Mouse (Mus musculus) layer of hippocampus, adult 11-12 months (tissue): ENCODE results near the gene Gpc6.

Source experiments
- DNase-seq: peaks from one replicate; pipeline ENCODE4 v3.0.0; 2022; ENCODE audit warnings: low spot score

Gene Gpc6

DNA sequence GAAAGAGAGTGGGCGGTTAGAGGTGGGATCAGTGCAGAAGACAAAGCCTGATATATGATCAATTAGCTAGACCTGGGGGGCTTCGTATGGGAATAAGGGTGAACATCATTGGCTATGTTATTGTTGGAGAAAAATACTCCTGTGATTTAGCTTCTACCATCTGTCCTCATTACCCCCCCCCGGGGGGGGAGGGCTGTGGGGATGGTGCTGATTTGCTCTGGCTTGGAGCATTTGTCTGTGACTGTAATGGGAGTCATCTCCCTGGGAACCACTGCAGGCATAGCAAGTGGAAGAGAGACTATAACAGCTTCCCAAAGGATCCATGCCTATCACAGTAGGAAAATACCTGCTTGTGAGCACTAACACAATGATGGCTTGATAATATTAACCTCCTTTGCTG is 783.7 kb downstream of the Gpc6 start:
- DNase-seq: no peak

DNA sequence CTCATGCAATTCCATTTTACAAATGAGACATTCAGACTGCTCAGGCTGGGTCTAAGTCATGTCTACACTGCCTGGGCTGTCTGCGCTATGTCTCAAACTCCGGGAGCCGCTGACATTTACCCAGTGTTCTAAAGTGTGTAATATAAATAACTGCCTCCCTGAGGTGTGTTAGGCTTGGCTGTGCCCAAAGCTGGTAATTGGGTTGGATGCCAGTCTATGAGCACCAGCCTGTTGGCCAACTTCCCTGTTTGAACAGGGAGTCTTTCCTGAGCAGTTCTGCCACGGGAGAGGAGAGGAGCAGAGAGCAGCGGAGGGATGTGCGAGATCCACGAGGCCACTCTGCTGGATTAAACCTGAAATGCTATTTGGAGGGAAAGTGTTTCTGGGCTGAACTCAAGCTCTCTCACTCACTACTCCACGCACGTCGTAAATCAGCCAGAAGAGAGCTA is 785.4 kb downstream of the Gpc6 start:
- peak; percentile 12 for DNase-seq

DNA sequence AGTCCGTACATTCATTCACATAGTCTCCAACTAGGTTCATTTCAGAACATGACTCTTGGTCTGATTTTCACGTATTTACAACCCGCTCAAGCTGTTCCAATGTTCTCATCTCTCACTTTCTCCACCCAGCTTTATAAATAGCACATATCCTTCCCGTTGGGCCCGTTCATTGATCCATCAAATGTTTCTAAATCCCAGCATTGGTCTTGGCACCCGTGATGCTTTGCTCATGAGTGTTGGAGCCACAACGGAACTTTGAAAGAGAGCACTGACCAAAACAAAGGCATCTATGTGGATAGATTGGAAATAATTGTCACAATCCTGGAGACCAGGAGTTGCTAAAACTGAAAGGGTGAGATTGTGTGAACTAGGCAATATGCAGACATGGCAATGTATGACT is 787.2 kb downstream of the Gpc6 start:
- DNase-seq: no peak

DNA sequence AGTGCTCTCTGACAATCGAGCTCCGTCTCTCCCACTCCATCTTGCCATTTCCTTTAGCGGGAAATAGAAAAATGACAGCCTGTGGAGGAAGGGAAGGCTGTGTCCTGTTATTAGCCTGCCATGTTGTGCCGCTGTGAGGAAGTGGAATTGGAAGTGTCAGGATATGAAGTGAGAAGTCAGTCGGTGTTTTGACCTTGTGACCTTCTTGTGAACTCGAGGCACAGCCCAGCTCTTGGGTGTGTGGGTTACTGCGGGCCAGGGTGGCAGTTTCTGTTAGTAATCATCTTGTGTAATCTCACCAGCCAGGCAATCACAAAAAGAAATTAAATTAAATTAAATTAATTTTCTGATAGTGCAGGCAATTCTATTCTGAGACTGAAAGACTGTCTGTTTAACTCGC is 789.0 kb downstream of the Gpc6 start:
- DNase-seq: no peak

DNA sequence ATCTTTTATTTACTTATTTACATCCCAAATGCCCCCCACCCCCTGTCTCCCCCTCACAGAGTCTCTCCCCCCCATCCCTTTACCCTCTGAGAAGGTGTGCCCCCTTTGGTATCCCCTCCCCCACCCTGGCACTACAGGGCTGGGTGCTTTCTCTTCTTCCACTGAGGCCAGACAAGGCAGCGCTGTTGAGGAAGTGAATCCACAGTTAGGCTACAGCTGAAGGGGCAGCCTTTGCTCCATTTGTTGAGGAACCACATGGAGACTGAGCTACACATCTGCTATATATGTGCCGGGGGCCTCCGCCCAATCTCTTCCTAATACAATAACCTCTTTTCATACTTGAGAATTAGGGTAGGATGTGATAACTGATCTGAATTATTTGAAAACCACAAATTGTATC is 791.2 kb downstream of the Gpc6 start:
- no peak for DNase-seq

DNA sequence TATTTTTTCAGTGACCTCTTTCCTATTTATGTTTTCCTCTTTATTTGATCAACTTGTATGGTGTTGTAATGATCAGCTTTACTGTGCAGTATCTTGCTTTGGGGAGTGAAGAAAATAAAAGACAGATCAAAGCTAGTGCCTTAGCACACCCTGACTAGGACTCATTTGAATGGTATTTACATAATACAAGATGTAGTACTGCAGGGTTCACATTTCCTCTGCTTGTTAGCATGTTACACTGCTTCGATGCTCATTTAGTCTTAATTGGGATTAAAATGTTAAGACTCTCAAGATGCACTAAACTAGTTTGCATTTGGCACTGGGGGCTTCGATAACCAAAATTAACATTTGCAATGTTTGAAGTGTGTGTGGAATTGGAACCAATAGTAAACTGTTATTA is 803.6 kb downstream of the Gpc6 start:
- no peak for DNase-seq

DNA sequence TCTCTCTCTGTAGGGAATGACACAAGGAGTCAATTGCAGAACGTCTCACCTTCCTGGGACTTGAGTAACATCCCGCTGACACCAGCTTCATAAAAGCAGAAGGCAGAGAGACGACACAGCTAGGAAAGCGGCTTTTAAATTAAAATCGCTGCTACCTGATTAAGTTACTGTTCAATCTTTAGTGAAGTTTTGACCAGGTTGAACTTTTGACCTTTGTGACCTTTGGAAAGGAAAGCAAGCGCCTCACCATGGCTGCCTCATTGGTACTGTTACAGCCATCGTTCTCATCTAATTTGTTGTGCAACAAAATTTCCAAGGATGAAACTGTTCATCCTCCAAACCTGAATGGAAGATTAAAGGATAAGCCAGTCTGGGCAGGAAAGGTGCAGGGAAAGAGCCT is 830.1 kb downstream of the Gpc6 start:
- no peak for DNase-seq

DNA sequence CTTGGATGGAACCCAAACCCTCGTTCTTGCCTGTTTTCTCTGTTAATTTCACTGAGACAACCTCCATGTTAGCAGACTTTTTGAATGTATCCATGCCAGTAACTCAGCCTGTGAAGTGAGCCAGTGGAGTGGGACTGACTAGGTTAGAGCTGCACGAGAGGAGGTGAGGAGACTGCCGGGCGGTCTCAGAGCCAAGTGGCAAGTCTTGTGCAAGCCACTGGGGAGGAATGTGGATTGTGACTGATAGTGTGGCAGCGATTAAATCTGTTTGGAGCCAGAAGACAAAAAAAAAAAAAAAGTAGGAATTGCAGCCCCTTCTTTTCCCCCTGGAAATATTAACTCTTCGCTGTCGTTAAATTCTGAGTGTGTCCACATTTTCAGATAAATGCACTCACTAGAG is 831.4 kb downstream of the Gpc6 start:
- no peak for DNase-seq

DNA sequence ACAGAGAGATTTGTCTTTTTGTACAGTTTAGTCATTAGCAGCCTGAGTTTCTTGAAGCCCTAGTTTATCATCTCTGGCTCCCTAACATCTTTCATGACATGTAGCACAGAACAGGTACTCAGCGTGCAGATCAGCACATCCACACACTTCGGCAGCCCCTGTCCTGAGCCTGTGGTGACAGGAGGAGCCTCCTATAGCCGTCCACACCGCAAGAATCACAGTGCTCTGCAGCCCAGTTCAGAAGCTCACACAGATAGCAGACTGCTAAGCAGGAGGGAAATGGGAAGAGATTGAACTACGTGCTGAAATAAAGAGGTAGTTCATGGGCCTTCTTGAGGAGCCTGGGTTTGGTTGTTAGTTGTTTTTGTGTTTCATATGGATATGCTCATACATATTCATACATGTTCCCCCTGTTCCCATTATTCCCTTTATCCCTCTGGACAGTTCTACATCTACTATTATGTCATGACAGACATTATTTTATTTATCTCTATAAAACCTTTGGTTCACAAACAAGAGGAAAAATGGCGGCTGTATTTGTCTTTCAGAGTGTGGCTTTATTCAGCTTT is 832.8 kb downstream of the Gpc6 start:
- DNase-seq: no peak

DNA sequence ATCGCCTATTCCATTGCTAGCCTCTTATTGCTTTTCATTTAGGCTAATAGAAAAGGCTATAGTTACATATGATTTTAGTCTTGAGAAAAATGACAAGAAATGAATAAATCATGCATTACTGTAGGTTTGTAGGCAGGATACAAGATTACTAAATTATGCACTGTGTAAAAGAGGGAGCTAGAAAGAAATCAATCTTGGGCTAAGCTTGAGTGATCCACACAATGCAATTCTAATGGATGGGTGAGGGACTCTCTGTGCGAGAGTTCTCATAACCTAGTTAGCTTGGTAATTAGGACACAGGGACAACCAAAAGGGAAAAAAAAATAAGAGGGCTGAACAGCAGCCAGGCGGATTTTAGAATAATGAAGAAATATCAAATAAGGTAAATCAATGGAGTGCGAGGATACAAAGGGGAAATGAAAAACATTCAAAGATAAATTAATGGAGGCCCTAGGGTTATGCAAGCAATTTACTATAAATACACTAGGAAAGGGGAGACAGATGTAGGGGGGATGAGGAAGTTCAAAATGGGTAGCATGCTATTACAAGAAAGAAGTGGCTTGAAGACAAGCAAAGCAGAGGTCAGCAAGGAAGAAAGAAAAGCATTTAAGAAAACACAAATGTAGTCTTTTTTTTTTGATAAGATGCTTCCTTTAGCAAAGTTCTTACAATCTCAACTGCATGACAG is 835.9 kb downstream of the Gpc6 start:
- no peak for DNase-seq

DNA sequence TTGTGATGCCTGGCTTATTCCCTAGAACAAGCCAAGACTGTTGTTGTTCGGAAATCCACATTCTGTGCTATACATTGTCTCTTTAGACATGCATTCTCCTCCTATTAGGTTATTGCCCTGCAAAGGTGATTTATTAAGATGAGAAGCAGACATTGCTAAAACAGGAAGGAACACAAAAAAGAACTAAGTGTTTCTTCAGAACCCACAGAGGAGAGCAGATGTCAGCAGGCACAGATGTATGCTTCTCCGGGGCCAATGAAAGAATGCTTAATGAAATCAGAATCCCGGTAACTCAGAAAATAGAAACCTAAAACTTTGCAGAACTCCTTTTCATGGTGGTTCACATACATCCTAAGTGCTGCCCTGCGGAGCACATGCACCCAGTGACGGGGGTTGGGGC is 837.8 kb downstream of the Gpc6 start:
- no peak for DNase-seq

DNA sequence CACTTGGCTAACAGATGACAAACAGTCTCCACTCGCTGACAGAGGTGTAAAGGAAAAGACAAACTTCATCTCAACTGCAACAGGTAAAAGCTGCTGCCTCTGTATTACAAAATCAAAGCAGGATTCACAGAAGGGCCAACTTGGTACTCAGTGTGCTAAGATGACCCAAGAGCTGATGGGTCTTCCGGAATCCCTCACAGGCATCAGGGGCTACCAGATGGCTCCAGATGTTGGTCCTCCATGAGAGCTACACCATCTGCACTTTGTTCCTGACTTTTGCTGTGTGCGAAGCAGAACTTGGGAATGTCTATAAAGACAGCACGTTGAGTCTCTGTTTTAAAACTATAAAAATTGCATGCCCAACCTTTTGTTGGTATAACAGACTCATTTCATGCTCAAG is 842.7 kb downstream of the Gpc6 start:
- DNase-seq: no peak

DNA sequence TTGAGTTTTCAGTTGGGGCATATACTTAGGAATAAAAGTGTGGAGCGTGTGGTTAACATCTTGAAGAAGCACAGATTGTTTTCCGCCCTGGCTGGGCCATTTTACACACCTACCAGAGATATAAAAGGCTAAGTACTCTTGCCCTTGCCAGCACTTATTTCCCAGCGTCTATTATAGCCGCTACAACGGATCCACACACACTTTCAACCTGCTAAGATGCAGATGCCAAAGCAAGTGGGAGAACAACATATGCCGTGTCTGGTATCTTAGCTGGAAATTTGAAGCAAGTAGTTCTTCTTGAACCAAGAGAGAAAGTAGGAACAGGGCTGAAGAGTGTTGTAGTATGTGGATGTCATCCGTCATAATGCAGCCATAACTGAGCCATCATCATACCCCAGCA is 843.6 kb downstream of the Gpc6 start:
- peak; percentile 12 for DNase-seq

DNA sequence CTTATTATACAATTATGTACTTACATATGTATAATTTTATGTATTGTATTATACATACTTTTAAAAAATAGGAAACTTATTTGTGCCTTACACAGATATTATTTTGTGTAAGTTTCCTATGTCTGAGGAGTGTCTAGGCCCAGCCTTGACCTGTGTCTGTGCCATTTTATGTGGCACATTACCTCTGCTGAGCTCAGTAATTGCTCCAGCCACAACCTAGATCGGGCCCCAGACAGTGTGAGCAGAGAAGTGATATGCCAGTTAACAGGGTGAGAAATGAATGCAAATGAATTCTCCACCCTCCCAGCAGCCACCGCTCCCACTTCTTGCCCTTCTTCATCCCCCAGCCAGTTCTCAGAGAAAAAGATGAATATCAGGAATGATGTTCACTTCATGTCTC is 848.3 kb downstream of the Gpc6 start:
- DNase-seq: no peak

DNA sequence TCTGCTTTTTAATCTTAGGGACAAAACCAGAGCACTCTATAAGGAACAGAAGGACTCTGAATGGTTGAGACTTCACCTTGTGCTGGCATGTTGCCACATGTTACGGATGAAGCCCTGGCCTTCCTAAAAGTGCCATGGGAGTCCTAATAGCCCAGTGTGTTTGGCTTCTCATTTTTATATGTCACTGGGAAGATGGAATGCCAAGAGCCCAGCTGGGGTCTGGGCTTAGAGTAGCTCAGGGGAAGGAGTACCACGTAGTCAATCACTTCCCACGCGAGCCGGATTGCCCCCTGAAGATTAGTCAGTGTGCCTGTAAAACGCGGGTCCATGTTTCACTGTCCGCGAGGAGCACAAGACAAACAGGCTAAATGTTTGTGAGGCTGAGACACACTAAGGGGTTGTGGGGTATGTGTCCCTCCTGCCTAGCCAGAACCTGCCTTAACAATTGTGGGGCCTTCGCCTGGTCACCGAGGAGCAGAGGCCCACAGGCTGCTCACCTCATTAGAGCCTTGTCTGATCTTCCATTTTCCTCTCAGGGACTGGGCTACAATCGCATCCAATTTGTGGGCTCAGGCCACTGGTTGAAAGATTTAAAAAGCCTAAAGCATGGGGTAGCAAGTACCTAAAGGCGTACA is 852.9 kb downstream of the Gpc6 start:
- DNase-seq: no peak

DNA sequence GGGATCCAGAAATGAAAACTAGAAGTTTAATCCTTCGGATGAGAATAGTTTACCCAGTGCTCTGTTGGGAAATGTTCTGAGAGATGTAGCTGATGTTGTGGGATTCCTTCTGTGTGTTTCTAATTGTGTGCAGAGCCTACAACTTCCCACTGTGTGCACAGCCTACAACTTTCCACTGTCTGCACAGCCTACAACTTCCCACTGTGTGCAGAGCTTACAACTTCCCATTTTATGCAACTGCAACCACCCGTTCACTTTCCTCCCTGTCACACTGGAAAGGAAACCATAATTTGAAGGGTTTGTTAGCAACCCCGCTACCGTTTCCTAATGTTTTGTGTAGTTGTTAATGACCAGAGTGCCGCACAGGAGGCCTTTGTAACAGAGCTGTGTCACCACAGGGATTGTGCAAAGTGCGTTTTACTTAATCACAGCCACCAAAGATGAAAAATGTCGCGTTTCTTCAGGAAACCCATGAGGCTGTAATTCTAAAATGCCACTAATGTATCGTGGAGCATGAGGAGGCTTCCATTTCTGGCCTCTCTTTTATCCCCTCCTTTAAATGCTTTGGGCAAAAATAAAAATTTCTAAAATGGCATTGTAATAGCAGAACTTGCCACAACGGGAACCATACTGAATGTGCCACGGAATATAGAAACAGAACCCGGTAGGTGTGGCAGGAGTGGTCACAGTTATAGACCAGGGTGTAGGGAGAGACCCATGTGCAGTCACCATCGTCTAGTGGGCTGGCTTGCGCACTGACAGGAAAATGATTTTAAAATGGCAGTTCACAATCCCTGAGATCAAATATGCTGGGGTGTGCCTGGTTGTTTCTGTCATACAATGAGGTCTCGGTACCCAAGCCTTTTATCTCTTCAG is 853.7 kb downstream of the Gpc6 start:
- DNase-seq: no peak

DNA sequence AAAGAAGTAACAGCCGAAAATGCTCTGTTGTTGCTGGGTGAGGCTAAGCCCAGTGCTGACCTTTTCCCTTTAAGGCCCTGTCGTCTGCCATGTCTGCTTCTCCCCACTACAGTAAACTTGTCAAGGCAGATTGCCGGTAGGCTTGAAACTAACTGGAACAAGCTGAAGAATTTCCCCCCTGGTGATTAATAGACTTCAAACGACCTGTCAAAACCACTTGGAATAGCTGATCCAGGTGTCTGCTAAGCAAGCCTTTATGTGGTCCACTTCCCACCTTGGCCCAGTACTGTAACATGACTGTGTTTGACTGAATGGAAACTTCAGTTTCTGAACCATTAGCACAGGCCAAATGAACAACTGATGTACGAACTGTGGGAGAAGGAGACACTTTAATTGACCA is 856.6 kb downstream of the Gpc6 start:
- DNase-seq: no peak

DNA sequence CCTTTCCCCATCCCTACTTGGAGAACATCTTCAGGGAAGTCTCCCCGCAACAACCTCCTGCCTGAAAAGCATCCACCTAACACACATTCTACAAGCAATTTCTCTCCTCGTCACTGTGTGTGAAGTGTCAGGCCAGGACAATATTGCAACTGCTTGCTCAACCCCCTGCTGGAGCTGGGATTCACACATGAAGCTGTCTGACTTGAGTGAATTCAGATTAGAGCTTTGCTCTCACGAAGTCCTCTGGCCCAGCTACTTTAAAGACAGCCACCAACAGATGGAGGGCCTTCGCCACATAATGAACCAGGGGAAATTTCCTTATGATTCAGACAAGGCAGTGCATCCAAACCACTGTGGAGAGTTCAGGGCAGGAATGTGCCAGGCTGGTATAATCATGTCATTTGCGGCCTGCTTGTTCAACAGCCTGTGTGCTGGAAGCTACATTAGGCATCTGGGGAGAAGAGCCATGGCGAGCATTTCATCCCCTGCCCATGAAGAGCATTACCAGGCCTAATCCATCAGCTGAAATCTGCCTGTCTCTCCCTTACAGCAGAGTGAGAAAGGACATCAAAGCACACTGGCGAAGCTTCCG is 858.7 kb downstream of the Gpc6 start:
- no peak for DNase-seq

DNA sequence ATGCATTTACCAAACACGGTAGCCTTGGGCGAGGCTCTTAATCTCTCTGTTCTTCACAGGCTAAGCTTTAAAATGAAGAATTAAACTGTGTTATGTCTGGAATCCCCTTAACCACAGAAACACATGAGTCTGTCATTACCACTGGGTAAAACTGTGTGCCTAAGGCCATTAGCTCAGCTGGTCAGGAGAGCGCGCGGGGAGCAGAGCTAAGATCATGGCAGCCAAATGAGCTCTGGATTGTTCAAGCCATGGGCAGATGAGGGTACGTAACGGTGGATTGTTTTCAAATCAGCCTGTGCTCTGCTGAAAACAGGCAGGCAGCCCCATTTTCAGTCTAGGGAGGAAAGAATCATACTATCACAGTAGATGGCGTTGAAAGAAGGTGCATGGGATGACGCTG is 859.8 kb downstream of the Gpc6 start:
- DNase-seq: no peak

DNA sequence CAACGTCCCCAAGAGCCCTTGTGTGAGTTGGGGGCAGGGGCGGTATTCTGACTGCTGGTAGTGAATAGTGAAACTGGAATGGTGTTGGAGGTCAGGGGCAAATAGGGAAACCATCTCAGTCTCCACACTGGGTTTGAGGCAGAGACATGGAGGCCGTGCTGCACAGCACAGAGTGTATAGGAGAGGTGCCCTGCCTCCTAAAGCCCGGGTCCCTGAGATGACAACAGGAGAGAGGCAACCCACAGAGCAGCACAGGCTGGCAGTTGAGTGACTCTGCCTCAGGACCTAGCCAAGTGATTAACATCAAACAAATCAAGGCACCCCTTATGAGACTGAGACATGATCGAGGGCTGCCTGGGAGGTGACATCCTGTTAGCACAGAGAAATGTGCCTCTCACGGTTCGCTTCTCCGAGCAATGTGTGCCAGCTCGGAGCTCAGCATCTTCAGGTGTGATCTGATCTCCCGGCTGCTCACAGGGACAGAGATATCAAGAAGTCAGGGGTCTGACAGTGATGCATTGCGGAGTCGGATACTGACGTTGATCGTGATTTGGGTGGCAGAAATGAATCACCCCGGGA is 860.5 kb downstream of the Gpc6 start:
- no peak for DNase-seq

DNA sequence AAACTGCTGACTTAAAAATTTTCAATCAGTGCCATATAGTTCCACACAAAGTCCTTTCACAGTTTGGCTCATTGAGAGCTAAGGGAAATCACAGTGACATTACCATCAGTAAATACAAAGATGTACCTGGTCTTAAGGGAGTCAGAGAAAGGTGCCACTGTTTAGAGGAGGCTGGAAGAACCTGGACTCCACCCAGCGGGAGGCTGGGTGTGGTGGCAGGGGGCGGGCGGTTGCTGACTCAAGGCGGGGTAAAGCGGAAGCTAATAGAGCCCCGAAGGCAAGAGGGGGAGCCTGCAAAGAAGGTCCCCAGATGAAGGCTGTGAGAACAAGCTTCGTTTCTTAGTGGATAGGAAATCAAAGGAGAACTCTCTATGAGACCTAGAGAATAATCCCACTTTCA is 861.5 kb downstream of the Gpc6 start:
- no peak for DNase-seq

DNA sequence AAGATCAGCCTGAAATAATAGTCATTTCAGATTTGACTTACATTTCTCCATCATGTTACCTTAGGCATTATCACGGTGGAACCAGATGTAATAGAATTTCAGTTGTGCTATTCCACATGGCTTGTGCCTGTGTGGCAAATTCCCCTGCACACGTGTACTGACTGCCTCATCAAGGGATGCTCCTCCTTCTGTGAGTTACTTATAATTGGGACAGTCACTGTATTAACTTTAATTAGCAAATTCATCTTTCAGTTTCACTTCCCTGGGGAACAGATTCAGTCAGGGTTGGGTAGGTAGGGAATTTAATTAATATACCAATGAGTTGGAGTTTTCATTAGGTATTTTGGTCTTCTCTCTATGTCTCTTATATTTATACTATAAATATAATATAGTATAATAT is 869.8 kb downstream of the Gpc6 start:
- DNase-seq: no peak
